Mouse (Mus musculus) thymus, adult 2 months (tissue): ENCODE measurements around the gene Pusl1.

ENCODE experiments used
- CTCF ChIP-seq: fragments of 200-500 bp; IDR thresholded peaks from 2 replicates; pipeline ENCODE4 v1.5.1; 2012; ENCODE audit warnings: mild to moderate bottlenecking, control low read depth, low read length, moderate library complexity, borderline replicate concordance; ENCODE audit not compliant: control insufficient read depth, poor library complexity, insufficient read depth; ENCODE audit errors: extremely low read depth
- POLR2A ChIP-seq: fragments of 200-500 bp; IDR thresholded peaks from 2 replicates; pipeline ENCODE4 v1.6.1; 2012; ENCODE audit warnings: mild to moderate bottlenecking, low read length, control low read depth, moderate library complexity; ENCODE audit not compliant: control insufficient read depth, poor library complexity, insufficient read depth; ENCODE audit errors: extremely low read depth

DNA sequence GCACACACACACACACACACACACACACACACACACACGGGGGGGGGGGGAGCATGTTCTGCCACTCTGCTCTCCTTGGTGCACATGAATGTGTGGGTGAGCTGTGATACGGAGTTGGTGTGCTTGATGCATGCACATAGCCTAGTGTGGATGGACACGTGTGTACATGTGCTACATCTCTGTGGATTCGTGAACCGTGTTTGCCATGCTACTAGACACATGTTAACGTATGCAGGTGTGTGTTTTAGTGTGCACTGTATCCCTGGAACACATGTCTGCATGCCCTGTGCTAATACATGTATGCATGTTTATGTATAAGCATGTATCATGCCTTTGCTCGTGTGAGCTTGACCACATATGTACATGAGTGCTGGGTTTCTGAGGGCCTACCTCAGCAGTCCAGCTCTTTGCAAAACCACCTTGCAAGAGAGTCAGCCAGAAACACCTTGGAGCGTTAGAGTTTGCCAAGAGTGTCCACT, 1.7 kb upstream of the Pusl1 start:
- TF ChIP-seq CTCF (no peak), POLR2A (no peak)
